Mouse (Mus musculus): Measurements from ENCODE around the gene Sgpl1. TPM values are rescaled to one million over a fixed set of nuclear protein-coding genes. Genes with fewer than 3 reads are reported as not detected.

Gene Sgpl1
- polyA plus RNA-seq, 1 experiment from 2014 or later = 23.4 TPM

DNA sequence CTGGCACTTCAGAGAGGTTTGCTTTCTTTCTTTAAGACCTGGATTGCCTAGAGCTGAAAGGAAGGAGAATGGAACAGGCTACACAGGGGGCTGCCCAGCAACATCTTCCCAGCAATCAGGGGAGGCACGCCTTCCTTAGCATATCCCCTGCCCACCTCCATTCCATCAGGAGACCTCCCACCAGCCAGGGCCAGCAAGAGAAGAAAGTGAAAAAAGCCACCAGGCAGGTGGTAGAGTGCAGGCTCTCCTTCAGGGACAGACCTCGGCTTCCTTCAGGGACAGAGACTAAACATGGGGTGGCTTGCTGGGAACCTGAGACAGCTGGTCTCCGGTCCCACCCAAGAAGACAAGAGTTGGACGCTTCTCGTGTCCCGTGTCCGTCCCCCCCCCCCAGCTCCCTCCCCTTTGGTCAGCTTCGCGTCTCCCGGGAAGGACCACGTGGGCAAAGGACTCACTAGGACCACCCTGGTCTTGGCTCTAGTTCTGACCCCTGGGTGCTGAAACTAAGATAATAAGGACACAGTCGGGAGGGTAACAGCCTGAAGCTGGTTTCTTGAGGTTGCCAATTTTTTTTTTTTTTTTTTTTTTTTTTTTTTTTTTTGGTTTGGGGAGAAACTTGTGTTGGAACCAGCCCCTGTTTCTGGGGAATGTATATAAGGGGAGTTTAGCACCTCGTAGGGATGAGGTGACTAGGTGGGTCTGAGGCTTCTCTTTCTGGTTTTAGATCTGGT lies 27.4 kb upstream of the Sgpl1 start:
- no peak overlapping the region for H3K4me3 ChIP-seq
- no peak for ATAC-seq (replicated peaks; ENCODE audit: insufficient number of reproducible peaks, insufficient read depth, low FRiP score, low read depth)
- no peak overlapping the region for H3K9ac ChIP-seq
- no peaks in the 10 kb centered on the region for H3K9me3 ChIP-seq (replicated peaks)
- H3K4me1 ChIP-seq (replicated peaks) = peaks cover 7% of the 10 kb centered on the region
- no peaks in the 10 kb centered on the region for H3K36me3 ChIP-seq
- WGBS = 24% methylated on average over 13 of the region's 13 CpGs
- H3K4me2 ChIP-seq = no peak overlapping the region
- no peak overlapping the region for H3K27ac ChIP-seq
- peaks cover 41% of the 10 kb centered on the region for H3K27me3 ChIP-seq

DNA sequence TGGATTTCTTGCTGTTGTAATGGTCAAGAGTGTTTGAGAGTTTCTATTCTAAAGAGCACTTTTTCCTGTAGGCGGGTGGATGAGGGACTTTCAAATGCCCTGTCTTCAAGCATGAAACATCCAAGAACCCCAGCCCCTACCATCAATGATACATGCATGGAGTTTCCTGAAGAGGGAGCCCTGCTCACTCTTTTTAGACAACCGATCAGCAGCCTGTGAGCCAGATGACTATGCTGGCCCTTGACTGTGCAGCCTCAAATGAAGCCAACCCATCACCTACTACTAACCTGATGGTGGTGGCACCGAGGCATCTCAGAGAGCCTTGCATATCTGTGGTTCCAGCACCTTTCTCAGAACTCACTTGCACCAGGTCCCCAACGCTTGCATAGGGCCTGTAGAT lies 25.0 kb upstream of the Sgpl1 start:
- Histone ChIP-seq H3K27ac (no peak overlapping the region), H3K4me1 (replicated peaks) (peaks cover 7% of the 10 kb centered on the region), H3K4me3 (no peak overlapping the region), H3K9me3 (replicated peaks) (no peaks in the 10 kb centered on the region), H3K36me3 (no peaks in the 10 kb centered on the region), H3K4me2 (no peak overlapping the region), H3K9ac (no peak overlapping the region), H3K27me3 (peaks cover 37% of the 10 kb centered on the region)
- no peak for ATAC-seq (replicated peaks; ENCODE audit: insufficient number of reproducible peaks, insufficient read depth, low FRiP score, low read depth)
- WGBS = 81% methylated on average over 4 of the region's 4 CpGs

DNA sequence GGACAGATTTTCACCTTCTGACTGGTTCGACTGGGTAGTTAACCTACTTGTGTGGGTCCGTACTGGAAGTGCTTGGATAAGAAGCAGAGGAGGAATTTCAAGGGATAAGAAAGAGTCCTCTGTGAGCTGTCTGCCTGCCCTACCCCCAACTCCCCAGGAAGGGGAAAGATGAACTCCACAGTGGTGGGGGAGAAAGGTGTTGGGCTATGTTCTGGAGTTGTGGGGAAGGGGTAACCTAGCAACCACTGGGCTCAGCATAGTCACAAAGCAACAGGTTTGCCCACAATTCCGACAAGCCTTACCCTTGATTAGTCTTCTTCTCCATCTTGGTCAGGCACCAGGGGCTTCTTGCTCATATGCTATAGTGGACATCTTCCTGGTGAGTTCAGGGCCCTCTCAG lies 24.2 kb upstream of the Sgpl1 start, which contains the start of gene Tbata:
Gene Tbata, plus strand, starts transcription at position 301 of the 400 bp plus-strand sequence.
- H3K4me1 ChIP-seq (replicated peaks) = peaks cover 7% of the 10 kb centered on the region
- 45% methylated on average over 3 of the region's 3 CpGs for WGBS
- no peak within 1 kb of the TSS for H3K4me3 ChIP-seq
- H3K9ac ChIP-seq = no peak within 1 kb of the TSS
- peaks cover 35% of the 10 kb centered on the region for H3K27me3 ChIP-seq
- no peak within 1 kb of the TSS for H3K27ac ChIP-seq
- H3K4me2 ChIP-seq = no peak within 1 kb of the TSS
- no peaks in the 10 kb centered on the region for H3K9me3 ChIP-seq (replicated peaks)
- no peak for ATAC-seq (replicated peaks; ENCODE audit: insufficient number of reproducible peaks, insufficient read depth, low FRiP score, low read depth)
- H3K36me3 ChIP-seq = no peaks in the 10 kb centered on the region

DNA sequence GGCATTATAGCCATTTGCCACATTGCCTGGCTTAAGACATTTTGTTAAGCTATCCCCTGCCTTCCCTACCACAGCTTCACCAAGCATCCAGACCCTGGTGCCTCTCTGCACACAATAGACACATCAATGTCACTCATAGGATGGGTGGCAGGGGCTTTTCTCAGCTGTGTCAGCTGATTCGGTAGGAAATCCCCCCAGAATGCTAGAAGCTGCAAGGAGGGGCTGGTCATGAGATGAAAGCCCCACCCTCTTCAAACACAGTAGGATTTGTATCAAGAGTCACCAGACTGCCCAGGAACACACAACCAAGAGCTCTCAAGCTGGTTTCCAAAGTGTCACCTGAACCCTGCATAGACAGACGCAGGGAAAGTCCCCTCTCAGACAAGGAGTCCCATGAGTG lies 20.9 kb upstream of the Sgpl1 start:
- no peaks in the 10 kb centered on the region for H3K9me3 ChIP-seq (replicated peaks)
- no peak for ATAC-seq (replicated peaks; ENCODE audit: insufficient number of reproducible peaks, insufficient read depth, low FRiP score, low read depth)
- H3K27me3 ChIP-seq = peaks cover 8% of the 10 kb centered on the region; the same call in 1 of the 2 replicates
- no peak overlapping the region for H3K27ac ChIP-seq
- H3K36me3 ChIP-seq = no peaks in the 10 kb centered on the region
- no peak overlapping the region for H3K4me3 ChIP-seq
- 60% methylated on average over 2 of the region's 2 CpGs for WGBS
- H3K9ac ChIP-seq = no peak overlapping the region
- no peaks in the 10 kb centered on the region for H3K4me1 ChIP-seq (replicated peaks)
- no peak overlapping the region for H3K4me2 ChIP-seq

DNA sequence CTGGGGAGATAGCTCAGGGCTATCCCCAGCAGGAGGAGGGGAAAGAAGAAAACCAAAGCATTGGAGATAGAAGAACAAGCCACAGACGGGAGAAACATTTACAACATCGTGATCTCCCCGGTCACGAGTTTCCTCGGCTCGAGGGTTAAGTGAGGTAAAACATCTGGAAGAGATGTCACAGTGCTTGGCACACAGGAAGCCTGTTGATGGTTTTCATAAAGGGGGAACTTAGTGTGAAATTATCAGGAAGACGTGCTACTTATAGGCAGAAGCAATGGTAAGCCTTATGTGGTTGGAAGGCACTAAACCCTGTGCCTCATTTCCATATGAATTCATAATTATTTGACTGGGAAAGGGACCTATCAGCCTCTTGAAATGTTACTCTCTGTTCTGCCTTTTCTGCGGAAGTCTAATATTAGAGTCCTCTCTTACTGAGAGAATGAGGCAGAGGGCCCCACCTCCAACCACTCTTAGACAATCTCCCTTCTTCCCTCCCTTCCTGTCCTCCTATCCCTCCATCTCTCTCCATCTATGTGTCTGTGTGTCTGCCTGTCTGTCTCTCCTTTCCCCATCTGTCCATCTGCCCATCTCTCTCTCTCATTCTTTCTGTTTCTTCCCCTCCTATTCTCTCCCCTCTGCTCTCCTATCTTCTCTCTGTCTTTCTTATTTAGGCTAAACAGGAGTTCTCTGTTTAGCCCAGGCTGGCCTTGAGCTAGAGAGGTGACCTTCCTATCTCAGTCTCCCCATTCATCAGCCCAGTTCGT lies 20.0 kb upstream of the Sgpl1 start:
- no peak overlapping the region for H3K9ac ChIP-seq
- no peaks in the 10 kb centered on the region for H3K4me1 ChIP-seq (replicated peaks)
- H3K27ac ChIP-seq = no peak overlapping the region
- H3K36me3 ChIP-seq = no peaks in the 10 kb centered on the region
- peaks cover 8% of the 10 kb centered on the region; the same call in 1 of the 2 replicates for H3K27me3 ChIP-seq
- no peaks in the 10 kb centered on the region for H3K9me3 ChIP-seq (replicated peaks)
- H3K4me2 ChIP-seq = no peak overlapping the region
- no peak for ATAC-seq (replicated peaks; ENCODE audit: insufficient number of reproducible peaks, insufficient read depth, low FRiP score, low read depth)
- 43% methylated on average over 9 of the region's 9 CpGs for WGBS
- no peak overlapping the region for H3K4me3 ChIP-seq

DNA sequence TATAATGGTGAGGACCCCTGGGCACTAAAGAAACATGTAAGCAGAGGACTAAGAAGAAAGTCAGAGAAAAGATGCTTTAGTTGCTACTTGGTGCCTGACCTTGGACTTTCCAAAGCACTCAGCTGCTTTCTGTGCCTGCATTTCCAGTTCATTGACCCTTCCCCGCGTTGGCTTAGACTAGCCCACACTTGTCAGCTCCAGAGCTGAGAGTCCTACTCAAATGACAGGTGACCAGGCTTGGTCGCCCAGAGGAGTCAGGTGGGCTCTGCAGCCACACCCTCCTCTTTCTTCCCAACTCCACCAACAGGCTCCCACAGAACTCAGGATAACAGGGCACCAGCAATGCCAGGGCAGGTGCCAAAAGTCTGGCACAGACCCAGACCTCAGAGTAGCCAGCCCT lies 14.9 kb upstream of the Sgpl1 start:
- ATAC-seq (replicated peaks; ENCODE audit: insufficient number of reproducible peaks, insufficient read depth, low FRiP score, low read depth) = no peak
- H3K27me3 ChIP-seq = no peaks in the 10 kb centered on the region
- 69% methylated on average over 3 of the region's 3 CpGs for WGBS

DNA sequence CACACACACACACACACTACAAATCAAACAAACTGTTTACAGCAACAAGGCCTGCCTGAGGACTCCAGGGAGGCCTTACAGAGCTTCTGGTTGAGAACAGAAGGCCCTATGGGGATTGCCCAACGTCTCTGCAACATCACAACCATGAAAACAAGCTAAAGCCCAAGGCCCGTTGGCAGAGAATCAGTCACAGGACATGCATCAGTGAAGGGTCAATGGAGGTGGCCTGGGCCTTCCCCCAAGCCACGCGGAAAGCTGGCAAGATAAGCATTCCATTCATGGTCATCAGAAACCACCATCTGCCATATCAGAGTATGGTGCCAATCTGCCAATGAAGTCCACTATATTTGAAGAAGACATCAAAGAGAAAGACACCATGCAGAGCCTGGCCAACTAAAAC lies 13.2 kb upstream of the Sgpl1 start:
- no peaks in the 10 kb centered on the region for H3K36me3 ChIP-seq
- H3K9ac ChIP-seq = no peak overlapping the region
- 73% methylated on average over 4 of the region's 4 CpGs for WGBS
- H3K4me3 ChIP-seq = no peak overlapping the region
- H3K27me3 ChIP-seq = no peaks in the 10 kb centered on the region
- no peak overlapping the region for H3K4me2 ChIP-seq
- ATAC-seq (replicated peaks; ENCODE audit: insufficient number of reproducible peaks, insufficient read depth, low FRiP score, low read depth) = no peak
- H3K4me1 ChIP-seq (replicated peaks) = no peaks in the 10 kb centered on the region
- no peaks in the 10 kb centered on the region for H3K9me3 ChIP-seq (replicated peaks)
- H3K27ac ChIP-seq = no peak overlapping the region

More for the DNA sequence above, 14.9 kb upstream of the Sgpl1 start:
- no peak overlapping the region for H3K4me3 ChIP-seq
- no peak overlapping the region for H3K4me2 ChIP-seq
- H3K36me3 ChIP-seq = no peaks in the 10 kb centered on the region
- no peaks in the 10 kb centered on the region for H3K4me1 ChIP-seq (replicated peaks)
- H3K9ac ChIP-seq = no peak overlapping the region
- H3K9me3 ChIP-seq (replicated peaks) = no peaks in the 10 kb centered on the region
- H3K27ac ChIP-seq = no peak overlapping the region

DNA sequence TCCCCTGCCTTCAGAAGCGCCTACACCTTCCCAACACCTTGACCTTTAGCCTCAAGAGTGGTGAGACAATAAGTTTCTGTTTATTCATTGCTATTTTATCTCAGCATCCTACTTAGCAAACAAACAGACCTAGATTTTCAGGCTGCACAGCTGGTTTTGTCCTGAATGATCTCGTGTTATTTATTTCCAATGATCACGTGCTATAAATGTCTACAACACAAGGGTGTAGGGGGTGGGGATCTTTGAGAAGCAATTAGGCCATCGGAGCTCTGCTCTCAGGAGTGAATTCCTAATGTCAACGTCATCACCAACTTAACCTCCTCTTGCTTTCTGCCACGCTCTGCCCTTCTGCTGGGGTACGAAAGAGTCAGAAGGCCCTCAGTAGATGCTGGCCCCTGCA lies 12.6 kb upstream of the Sgpl1 start:
- H3K4me2 ChIP-seq = no peak overlapping the region
- no peaks in the 10 kb centered on the region for H3K4me1 ChIP-seq (replicated peaks)
- no peak overlapping the region for H3K27ac ChIP-seq
- ATAC-seq (replicated peaks; ENCODE audit: insufficient number of reproducible peaks, insufficient read depth, low FRiP score, low read depth) = no peak
- H3K36me3 ChIP-seq = no peaks in the 10 kb centered on the region
- H3K9me3 ChIP-seq (replicated peaks) = no peaks in the 10 kb centered on the region
- H3K9ac ChIP-seq = no peak overlapping the region
- no peaks in the 10 kb centered on the region for H3K27me3 ChIP-seq
- H3K4me3 ChIP-seq = no peak overlapping the region
- WGBS = 76% methylated on average over 7 of the region's 7 CpGs

DNA sequence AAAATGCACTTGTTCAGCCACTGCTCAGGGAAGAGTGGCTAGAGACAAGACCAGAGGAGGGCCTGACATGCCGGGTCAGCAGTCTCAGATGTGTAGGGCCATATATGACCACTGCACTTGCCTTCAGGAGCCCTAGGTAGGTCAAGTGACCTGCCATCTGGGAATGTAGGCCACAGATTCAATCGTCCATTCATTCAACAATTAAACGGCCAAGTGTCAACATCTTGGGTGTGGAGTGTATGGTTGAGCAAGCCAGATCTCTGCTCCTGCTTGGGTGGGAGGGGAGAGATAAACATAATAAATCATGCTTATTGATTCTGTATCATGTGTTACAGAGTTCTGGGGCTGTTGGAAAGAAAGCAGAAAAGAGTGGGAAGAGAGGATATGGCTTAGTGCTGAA lies 11.1 kb upstream of the Sgpl1 start:
- H3K27me3 ChIP-seq = no peaks in the 10 kb centered on the region
- ATAC-seq (replicated peaks; ENCODE audit: insufficient number of reproducible peaks, insufficient read depth, low FRiP score, low read depth) = no peak
- H3K27ac ChIP-seq = no peak overlapping the region
- 64% methylated on average over 3 of the region's 3 CpGs for WGBS
- H3K4me2 ChIP-seq = no peak overlapping the region
- H3K9ac ChIP-seq = no peak overlapping the region
- H3K4me1 ChIP-seq (replicated peaks) = no peaks in the 10 kb centered on the region
- H3K36me3 ChIP-seq = no peaks in the 10 kb centered on the region
- H3K4me3 ChIP-seq = no peak overlapping the region
- no peaks in the 10 kb centered on the region for H3K9me3 ChIP-seq (replicated peaks)

DNA sequence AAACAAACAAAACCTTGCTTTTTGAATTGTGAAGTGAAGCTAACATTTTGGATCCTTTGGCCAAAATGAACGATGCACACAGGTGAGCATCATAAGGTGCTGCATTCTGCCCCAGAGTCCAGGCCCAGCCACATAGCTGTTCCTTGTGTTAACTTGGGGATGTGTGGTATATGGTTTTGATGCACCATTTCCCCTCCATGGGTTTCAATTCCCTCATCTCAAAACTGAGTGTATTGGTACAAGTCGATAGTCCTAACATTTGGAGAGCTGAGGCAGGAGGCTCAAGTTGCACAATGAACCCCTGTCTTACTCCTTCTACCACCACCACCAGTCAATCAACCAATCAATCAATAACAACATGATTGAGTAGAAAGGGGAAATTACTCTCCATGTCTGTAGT lies 8.9 kb upstream of the Sgpl1 start:
- ATAC-seq (replicated peaks; ENCODE audit: insufficient number of reproducible peaks, insufficient read depth, low FRiP score, low read depth) = no peak
- Histone ChIP-seq H3K36me3 (no peaks in the 10 kb centered on the region), H3K9ac (no peak overlapping the region), H3K27ac (no peak overlapping the region), H3K27me3 (no peaks in the 10 kb centered on the region), H3K4me3 (no peak overlapping the region), H3K4me2 (no peak overlapping the region), H3K9me3 (replicated peaks) (no peaks in the 10 kb centered on the region), H3K4me1 (replicated peaks) (no peaks in the 10 kb centered on the region)
- WGBS = 86% methylated on average over 2 of the region's 2 CpGs

DNA sequence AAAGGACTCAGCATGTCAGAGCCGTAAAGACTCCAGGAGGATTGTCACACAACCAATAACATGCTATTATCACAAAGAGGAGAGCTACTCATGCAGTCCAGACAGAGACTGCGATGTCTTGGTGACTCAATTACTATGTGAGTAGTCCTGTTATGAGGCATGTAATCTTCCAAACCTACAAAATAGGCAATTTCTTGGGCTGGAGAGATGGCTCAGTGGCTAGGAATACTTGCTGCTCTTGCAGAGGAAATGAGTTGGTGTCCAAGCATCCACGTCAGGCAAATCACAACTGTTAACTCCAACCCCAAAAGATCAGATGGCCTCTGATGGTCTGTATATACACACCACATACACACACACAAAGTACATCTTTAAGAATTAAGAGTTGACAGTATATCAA lies 8.1 kb upstream of the Sgpl1 start:
- no peaks in the 10 kb centered on the region for H3K9me3 ChIP-seq (replicated peaks)
- no peak overlapping the region for H3K4me2 ChIP-seq
- H3K4me3 ChIP-seq = no peak overlapping the region
- WGBS = 78% methylated on average over 3 of the region's 3 CpGs
- H3K27me3 ChIP-seq = no peaks in the 10 kb centered on the region
- 0 out of 2 replicates have a peak, but pooled peaks cover under 1% of the 10 kb centered on the region for H3K4me1 ChIP-seq (replicated peaks)
- no peak for ATAC-seq (replicated peaks; ENCODE audit: insufficient number of reproducible peaks, insufficient read depth, low FRiP score, low read depth)
- H3K36me3 ChIP-seq = no peaks in the 10 kb centered on the region
- H3K27ac ChIP-seq = no peak overlapping the region
- no peak overlapping the region for H3K9ac ChIP-seq

DNA sequence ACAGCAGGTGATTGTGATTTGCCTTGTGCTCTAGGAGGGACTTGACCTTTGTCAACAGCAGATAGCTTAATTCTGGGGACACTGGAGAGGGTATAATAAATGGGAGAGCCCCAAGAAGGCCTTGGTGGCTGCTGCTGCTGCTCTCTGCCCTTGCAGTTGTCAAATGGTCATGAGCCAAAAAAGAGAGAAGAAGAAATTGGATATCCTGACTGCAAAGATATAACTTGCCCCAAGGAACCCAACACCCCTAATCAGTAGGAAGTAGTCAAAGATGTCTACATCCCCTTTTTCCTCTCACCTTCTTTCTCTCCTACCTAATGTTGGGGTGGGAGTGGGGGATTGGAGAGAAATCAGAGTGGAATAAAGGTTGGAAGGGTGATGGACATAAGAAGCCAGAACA lies 4.6 kb upstream of the Sgpl1 start:
- no peaks in the 10 kb centered on the region for H3K27me3 ChIP-seq
- H3K27ac ChIP-seq = no peak overlapping the region
- ATAC-seq (replicated peaks; ENCODE audit: insufficient number of reproducible peaks, insufficient read depth, low FRiP score, low read depth) = no peak
- H3K9ac ChIP-seq = no peak overlapping the region
- no peaks in the 10 kb centered on the region for H3K9me3 ChIP-seq (replicated peaks)
- H3K4me3 ChIP-seq = no peak overlapping the region
- H3K36me3 ChIP-seq = no peaks in the 10 kb centered on the region
- no peak overlapping the region for H3K4me2 ChIP-seq
- 0 out of 2 replicates have a peak, but pooled peaks cover 3% of the 10 kb centered on the region for H3K4me1 ChIP-seq (replicated peaks)

All from heart, embryonic 15.5 days (tissue).